Mouse (Mus musculus): ENCODE measurements around the gene Tmem39a.

The Tmem39a gene

DNA sequence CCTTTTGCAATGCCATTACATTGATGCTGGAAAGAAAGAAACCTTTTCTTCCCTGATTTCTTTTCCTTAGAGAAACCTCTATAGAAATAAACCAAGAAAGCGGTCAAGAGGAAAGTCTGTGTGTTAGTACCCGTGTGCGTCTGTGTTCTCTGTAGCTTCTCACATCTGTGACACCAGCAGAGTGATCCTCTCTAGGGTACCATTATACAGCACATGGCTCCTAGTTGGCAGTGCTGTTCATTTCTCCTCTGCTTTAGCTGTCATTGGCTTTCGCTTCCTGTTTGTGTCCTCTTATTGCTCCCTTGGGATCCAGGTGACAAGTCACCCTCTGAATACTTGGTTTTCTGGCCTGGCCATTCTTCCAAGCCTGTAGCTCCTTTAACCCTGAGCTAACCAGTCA lies 29.1 kb downstream of the Tmem39a start:
- no peak for DNase-seq (ENCODE audit: low read depth, low spot score)

- no peak for DNase-seq (ENCODE audit: low read depth, low spot score)
Measured at GRCm38 (mm10) chr16:38591506-38591905, 33.0 kb downstream of the Tmem39a start.

GRCm38 (mm10) chr16:38592026-38592678 lies 33.7 kb downstream of the Tmem39a start:
- DNase-seq (ENCODE audit: low read depth, low spot score), result no peak

DNA sequence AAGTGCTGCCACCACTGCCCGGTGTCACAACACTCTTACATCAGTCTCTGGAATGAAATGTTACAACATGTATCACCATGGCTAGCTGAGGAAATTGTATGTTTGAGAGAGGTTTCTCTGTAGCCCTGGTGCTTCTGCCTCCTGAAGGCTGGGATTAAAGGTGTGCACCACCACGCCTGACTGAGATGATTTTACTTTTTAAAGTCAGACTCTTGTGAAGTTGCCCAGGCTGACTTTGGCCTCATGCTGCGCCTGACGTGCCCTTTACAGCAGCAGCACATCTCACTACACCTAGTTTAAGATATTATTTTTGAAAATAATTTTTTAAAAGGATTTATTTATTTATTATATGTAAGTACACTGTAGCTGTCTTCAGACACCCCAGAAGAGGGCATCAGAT lies 34.4 kb downstream of the Tmem39a start:
- DNase-seq (ENCODE audit: low read depth, low spot score), result no peak

- DNase-seq (ENCODE audit: low read depth, low spot score), result no peak
Measured at GRCm38 (mm10) chr16:38594435-38594834, 35.9 kb downstream of the Tmem39a start.

DNA sequence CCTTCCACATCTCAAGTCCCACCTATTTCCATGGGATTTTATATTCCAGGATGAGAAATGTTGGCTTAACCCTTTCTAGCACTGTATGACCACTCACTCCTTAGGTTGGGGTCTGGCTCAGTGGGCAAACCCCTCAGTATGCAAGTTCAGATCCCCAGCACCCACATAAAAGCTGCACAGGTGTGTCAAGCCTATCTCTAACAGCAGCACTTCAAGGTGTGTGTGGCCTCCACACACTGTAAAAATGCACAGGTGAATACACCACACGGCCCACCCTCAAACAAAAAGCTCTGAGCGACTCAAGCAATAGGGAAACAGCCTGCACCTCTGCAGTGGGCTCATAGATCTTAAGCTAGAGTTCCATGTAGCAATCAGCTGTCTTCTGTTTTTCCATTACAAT lies 37.6 kb downstream of the Tmem39a start:
- DNase-seq (ENCODE audit: low read depth, low spot score), result no peak

DNA sequence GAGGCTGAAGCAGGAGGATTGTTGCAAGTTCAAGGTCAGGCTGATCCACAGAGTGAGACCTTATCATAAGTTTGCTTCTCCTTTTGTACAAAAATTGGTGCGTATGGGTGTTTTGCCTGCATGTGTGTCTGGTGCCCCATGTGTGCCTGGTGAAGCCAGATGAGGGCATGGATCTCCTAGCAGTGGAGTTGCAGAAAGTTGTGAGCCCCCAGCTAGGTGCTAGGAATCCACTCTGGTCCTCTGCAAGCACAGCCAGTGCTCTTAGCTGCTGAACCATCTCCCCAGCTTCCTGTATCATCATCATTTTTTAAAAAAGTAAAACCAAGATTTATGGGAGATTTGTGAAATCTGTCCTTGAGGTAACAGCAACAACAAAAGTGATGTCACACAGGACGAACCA lies 38.2 kb downstream of the Tmem39a start:
- DNase-seq (ENCODE audit: low read depth, low spot score), result no peak

GRCm38 (mm10) chr16:38598986-38599680 lies 40.6 kb downstream of the Tmem39a start:
- no peak for DNase-seq (ENCODE audit: low read depth, low spot score)

DNA sequence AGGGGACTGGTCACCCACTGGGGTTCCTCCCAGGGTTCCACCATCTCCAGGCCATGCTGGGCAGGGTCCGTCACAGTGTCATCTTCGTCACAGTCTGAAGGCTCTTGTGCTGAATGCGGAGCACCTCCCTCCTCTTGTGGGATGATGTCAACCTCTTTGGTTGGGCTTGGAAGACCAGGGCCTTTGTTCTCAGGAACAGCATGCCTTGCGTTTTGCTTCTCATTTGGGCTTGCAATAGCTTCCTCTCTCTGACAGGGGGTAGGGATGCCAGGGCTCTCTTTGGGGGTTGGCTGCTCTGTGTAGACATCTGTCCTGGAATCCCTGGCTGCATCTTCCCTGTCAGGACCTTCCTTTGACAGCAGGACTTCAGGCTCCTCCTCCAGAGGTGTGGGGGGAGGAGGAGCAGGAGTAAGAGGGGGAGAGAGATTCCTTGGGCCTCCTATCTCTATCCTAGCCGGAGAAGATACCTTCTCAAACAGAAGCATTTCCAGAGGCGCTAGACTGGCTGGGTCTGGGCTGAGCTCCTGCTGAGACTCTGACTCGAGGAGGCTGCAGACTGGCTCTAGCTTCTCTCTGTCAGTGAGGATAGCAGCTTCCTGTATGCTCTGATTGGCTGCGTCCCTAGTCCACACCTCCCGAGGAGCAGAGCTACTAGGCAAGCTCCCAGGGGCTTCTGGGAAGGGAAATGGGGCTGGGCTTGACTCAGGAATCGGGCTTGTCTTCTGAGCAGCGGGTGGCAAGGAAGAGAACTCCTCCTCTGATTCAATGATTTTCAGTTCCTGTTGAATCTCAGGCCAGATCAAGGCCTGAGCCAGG lies 44.7 kb downstream of the Tmem39a start:
- DNase-seq (ENCODE audit: low read depth, low spot score), result peak; percentile 66

- DNase-seq (ENCODE audit: low read depth, low spot score), result peak; percentile 26
Measured at GRCm38 (mm10) chr16:38606509-38606908, 48.0 kb downstream of the Tmem39a start.

- no peak for DNase-seq (ENCODE audit: low read depth, low spot score)
Measured at GRCm38 (mm10) chr16:38608687-38609086, 50.2 kb downstream of the Tmem39a start.

DNA sequence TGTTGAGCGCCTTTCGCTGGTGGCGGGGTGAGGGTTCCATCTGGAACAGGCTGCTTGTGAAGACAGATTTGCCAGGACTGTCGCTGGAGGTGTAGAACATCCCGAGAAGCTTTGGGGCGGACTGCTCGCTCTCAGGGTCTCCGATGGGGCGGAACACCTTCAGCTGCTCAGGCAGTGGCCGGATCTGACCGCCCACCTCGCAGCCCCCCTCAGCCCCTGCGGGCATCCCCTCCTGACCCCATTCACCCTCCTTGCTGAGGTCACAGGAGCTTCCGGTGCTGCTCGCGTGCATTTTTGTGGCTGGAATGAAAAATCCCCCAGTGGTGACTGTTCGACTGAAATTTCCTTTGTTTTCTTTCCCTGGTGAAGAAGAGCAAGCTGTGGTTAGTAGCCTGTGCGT lies 50.6 kb downstream of the Tmem39a start:
- no peak for DNase-seq (ENCODE audit: low read depth, low spot score)

GRCm38 (mm10) chr16:38612646-38613045 lies 54.1 kb downstream of the Tmem39a start:
- peak; percentile 28 for DNase-seq (ENCODE audit: low read depth, low spot score)

GRCm38 (mm10) chr16:38613646-38614045 lies 55.1 kb downstream of the Tmem39a start:
- no peak for DNase-seq (ENCODE audit: low read depth, low spot score)

DNA sequence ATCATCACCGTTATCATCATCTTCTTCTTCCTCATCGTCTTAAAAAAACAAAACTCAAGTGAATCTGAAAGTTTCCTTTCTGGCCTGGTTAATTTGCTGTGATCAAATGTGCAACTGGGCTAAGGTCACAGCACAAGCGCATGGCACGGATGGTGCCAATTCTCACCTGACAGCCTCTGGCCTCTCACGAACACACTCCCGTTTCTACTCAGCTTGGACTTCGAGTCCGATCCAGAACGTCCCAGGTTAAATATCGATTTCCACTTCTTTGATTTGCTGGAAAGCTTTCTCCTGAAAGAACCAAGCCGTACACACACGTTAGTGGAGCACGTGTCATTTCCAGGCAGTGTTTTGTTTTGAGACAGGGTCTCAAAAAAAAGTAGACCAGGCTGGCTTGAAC lies 59.5 kb downstream of the Tmem39a start:
- no peak for DNase-seq (ENCODE audit: low read depth, low spot score)

DNA sequence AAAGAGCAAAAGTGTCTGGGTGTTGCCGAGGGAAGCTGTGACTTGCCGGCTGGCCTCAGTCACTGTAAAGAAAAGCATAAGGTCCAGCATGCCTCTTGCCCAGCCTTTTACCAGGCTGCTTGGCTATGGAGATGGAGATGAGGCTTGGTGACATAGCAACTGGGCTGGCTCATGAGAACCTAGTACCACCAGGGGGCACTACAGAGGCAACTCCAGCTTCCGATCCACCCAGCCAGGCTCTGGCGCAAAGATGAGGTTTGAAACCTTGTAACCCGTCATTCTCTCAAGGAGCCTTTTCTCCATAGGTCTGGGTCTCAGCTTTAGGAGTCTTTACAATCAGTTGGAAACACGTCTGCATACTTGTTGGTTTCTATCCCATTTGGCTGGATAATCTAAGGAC lies 60.6 kb downstream of the Tmem39a start:
- DNase-seq (ENCODE audit: low read depth, low spot score), result peak; percentile 64

DNA sequence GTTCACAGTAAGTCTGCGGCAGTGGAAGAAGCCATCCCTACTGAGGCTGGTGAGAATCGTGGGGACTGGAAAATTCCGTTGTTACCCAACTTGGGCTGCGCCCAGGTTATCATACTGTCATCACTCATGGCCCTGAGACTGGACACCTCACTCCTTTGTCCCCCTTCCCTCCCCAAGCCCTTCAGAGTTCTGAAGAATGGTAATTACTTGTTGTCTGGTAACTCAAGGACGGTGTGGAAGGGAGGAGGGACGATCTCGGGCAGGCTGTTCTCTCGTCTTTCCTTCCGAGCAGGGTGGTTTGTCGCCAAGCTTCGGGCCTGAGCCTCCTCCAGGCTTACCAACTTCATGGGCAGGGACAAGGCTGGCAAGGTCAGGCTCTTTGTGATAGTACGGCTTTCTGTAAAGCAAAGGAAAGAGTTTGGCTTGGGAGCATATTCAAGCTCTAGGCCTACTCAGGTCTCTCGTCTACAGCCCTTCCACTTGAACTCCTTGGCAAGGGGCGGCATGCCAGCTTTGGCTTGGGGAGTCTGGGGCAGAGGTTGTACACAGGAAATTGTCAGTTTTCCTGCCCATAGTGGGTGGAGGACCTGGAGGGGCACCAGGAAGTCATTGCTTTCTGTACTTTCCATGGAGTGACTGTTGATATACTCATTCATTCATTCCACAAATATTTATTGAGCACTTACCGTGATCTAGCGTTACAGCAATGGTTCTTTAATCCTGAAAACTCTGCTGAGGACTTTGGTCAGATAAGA lies 62.4 kb downstream of the Tmem39a start:
- DNase-seq (ENCODE audit: low read depth, low spot score), result no peak

GRCm38 (mm10) chr16:38622283-38622682 lies 63.8 kb downstream of the Tmem39a start:
- no peak for DNase-seq (ENCODE audit: low read depth, low spot score)

- DNase-seq (ENCODE audit: low read depth, low spot score), result no peak
Measured at GRCm38 (mm10) chr16:38624303-38624702, 65.8 kb downstream of the Tmem39a start.

GRCm38 (mm10) chr16:38625411-38625810 lies 66.9 kb downstream of the Tmem39a start:
- no peak for DNase-seq (ENCODE audit: low read depth, low spot score)

- DNase-seq (ENCODE audit: low read depth, low spot score), result no peak
Measured at GRCm38 (mm10) chr16:38625811-38626369, 67.4 kb downstream of the Tmem39a start.

DNA sequence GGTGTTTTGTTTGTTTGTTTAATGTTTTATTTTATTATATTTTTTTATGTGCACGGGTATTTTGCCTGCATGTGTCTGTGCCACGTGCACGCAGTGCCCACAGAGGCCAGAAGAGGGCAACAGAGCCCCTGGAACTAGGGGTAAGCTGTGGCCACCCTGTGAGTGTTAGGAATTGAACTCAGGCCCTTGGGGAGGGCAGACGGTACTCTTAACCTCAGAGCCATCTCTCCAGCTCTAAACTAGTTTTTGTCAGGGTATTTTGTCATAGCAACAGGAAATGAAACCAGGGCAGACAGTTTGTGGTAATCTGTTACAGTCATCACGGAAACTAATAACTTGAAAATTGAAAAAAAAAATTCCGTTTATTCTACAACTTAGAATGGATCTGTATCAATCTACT lies 73.6 kb downstream of the Tmem39a start:
- peak; percentile 39 for DNase-seq (ENCODE audit: low read depth, low spot score)

Measured in skeletal muscle tissue, adult 2 months (tissue).